Mouse (Mus musculus) erythroblast, embryonic 14.5 days (primary cell): ENCODE measurements around the gene Chchd1. TPM values are rescaled to one million over a fixed set of nuclear protein-coding genes. Genes with fewer than 3 reads are reported as not detected.

Experiments
- H3K27me3 ChIP-seq: 2 replicates; pipeline ENCODE4 v1.6.1; 2012; ENCODE audit warnings: inconsistent platforms; ENCODE audit not compliant: control insufficient read depth
- H3K36me3 ChIP-seq: 2 replicates; pipeline ENCODE4 v1.6.1; 2012; ENCODE audit warnings: mild to moderate bottlenecking, inconsistent platforms; ENCODE audit not compliant: control insufficient read depth
- H3K4me1 ChIP-seq: 2 replicates; pipeline ENCODE4 v1.6.1; 2012; ENCODE audit warnings: inconsistent platforms; ENCODE audit not compliant: control insufficient read depth
- H3K4me3 ChIP-seq: replicated peaks from 2 replicates; pipeline ENCODE3; 2012; ENCODE audit warnings: moderate library complexity, mild to moderate bottlenecking, inconsistent platforms
- H3K9me3 ChIP-seq: 2 replicates; pipeline ENCODE4 v1.6.1; 2012; ENCODE audit warnings: low read length, inconsistent platforms, mixed read lengths; ENCODE audit not compliant: control insufficient read depth
- GATA1 ChIP-seq: IDR thresholded peaks from 2 replicates; pipeline ENCODE4 v1.6.1; 2012; ENCODE audit warnings: low read length, inconsistent platforms, mixed read lengths
- TAL1 ChIP-seq: IDR thresholded peaks from 3 replicates; pipeline ENCODE4 v1.6.1; 2012; ENCODE audit warnings: low read length, inconsistent platforms, mixed read lengths
- polyA plus RNA-seq: library from polyadenylated mRNA; stranded (reverse); fragments of >175 nt; gene quantifications from 2 replicates; pipeline ENCODE4 v1.2.3, GENCODE M21; 2012

The Chchd1 gene
- polyA plus RNA-seq: 0.43 and 0.77 TPM in 2 replicates

DNA sequence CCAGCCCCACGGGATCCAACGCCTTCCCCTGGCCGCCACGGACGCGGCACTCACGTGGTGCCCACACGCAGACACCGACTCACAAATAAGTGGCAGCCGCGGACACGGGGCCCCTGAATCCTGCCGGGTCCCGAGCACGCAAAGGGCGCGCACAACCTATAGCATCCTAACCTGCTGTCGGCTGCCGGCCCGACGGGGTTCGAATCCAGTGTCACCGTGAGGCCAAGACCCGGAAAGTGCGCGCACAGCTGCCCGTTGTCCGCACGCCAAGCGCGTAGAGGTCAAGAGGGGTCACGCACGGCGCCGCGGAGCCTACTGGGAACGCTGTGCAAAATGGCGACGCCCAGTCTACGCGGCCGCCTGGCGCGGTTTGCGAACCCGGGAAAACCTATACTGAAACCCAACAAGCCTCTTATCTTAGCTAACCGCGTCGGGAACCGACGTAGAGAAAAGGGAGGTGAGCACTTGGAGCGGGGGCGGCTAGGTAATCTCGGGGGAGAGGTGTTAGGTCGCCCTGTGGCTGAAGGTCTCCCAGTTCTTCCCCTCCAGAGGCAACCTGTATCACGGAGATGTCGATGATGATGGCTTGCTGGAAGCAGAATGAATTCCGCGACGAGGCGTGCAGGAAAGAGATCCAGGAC, at the start of gene Chchd1:
Chchd1 (plus strand) TSS at position 266 of the 641 bp plus-strand sequence.
- Histone ChIP-seq H3K4me3 (peak within 1 kb of the TSS; percentile 70), H3K4me1 (peaks cover 70% of the 10 kb centered on the region), H3K9me3 (no peaks in the 10 kb centered on the region), H3K36me3 (peaks cover 42% of the 10 kb centered on the region), H3K27me3 (no peaks in the 10 kb centered on the region)
- TF ChIP-seq GATA1: no peak
- no peak for TF ChIP-seq TAL1

DNA sequence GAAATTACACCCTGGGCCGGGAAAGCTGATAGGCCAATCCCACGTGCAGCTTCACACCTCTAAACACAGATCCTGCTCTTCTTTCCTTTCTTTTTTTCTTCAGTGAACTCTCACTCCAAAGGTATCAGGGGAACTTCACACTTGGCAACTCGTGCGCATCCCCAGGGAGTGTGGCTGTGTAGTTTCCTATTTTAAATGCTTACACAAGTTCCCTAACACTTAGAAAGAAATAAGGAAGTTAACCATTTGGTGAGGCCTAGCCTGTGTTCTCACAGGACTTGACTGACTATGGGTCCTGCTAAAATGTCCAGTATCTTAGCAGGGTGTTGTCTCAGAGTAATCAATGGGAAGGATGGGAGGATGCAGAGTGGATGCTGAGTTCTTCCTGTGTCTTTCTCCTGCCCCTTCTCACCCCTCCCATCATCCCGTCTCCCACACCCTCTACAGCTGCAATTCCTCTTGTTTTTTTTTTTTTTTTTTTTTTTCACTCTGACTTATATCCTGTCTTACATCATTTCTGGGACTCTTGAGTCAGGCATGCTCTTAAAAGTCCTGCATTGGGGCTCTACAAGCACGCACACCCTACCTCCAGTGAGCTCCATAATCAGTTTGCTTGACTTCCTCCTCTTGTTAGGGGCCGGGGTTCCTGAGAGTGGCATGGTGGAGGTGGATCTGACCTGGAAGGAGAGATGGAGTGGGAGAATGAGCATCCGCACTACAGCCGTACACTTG, 48.0 kb upstream of the Chchd1 start:
- Histone ChIP-seq H3K9me3 (no peaks in the 10 kb centered on the region), H3K36me3 (no peaks in the 10 kb centered on the region), H3K27me3 (no peaks in the 10 kb centered on the region), H3K4me3 (no peak overlapping the region), H3K4me1 (peaks cover 3% of the 10 kb centered on the region)
- TF ChIP-seq GATA1 (no peak), TAL1 (no peak)

DNA sequence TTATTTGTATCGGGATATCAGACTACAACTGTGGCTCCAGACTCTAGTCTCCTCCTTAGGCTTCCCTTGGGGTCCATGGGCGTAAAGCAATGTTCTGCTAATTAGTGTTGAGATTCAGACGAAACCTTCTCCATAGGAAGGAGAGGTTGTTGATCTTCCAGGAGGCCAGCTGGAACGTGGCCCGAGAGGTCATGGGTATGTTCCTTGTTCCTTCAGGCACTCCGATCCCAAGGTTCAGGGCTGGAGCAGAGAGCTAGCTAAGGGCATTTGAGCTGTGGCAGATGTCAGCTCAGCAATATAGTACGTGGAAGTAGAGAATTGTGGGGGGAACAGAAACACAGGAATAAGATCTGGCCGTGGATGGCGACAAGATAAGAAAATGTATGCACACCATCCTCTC, 47.1 kb upstream of the Chchd1 start:
- Histone ChIP-seq H3K4me3 (no peak overlapping the region), H3K9me3 (no peaks in the 10 kb centered on the region), H3K4me1 (peaks cover 9% of the 10 kb centered on the region), H3K27me3 (peaks cover 1% of the 10 kb centered on the region), H3K36me3 (no peaks in the 10 kb centered on the region)
- TF ChIP-seq GATA1 (no peak), TAL1 (no peak)

GRCm38 (mm10) chr14:20656361-20656760, 46.4 kb upstream of the Chchd1 start, which contains the start of gene Myoz1:
Gene Myoz1 (minus strand): TSS chr14:20656540.
- peaks cover 7% of the 10 kb centered on the region for H3K27me3 ChIP-seq
- H3K4me1 ChIP-seq: peaks cover 15% of the 10 kb centered on the region
- no peak within 1 kb of the TSS for H3K4me3 ChIP-seq
- TF ChIP-seq GATA1 (no peak), TAL1 (no peak)
- no peaks in the 10 kb centered on the region for H3K9me3 ChIP-seq
- H3K36me3 ChIP-seq: no peaks in the 10 kb centered on the region

DNA sequence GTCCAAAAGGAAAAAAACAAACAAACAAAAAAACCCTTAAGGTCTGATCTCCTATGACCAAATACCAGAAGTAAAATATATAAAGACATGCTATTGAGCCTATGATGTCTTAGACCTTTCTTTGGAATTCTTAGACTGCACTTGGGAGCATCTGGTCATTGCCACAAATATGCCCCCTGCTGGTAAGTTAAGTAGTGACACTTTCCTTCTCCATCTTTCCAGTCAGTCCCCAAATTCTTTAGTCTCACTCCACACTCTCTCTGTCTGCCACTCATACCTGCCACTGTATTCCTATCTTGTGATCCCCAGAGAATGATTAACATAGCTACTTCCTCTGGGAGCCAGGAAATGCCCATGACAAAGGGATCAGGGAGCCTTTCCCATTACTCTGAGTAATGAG, 44.5 kb upstream of the Chchd1 start:
- Histone ChIP-seq H3K36me3 (no peaks in the 10 kb centered on the region), H3K4me1 (peaks cover 23% of the 10 kb centered on the region), H3K4me3 (no peak overlapping the region), H3K9me3 (no peaks in the 10 kb centered on the region), H3K27me3 (peaks cover 27% of the 10 kb centered on the region)
- TF ChIP-seq TAL1 (no peak), GATA1 (no peak)

GRCm38 (mm10) chr14:20658902-20659301, 43.9 kb upstream of the Chchd1 start:
- TF ChIP-seq TAL1: no peak
- TF ChIP-seq GATA1: no peak
- peaks cover 33% of the 10 kb centered on the region for H3K27me3 ChIP-seq
- no peaks in the 10 kb centered on the region for H3K36me3 ChIP-seq
- no peak overlapping the region for H3K4me3 ChIP-seq
- no peaks in the 10 kb centered on the region for H3K9me3 ChIP-seq
- H3K4me1 ChIP-seq: peaks cover 23% of the 10 kb centered on the region

DNA sequence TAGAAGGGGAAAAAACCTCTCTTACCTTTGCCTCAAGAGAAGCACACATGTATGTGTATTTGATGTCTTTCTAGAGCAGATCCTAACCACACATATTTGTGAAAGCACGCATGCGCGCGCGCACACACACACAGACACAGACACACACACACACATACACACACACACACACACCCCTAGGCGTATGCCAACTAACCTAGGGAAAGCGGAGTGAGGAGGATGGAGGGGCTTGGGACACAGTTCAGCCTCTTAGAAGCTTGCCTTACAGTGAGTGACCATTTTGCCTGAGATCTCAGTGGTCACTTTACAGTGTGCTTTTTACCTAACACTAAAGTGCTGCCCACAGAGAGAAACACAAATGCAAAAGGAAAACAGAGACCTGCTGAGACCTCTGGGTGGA, 43.1 kb upstream of the Chchd1 start:
- no peaks in the 10 kb centered on the region for H3K9me3 ChIP-seq
- no peak overlapping the region for H3K4me3 ChIP-seq
- H3K4me1 ChIP-seq: peaks cover 23% of the 10 kb centered on the region
- no peaks in the 10 kb centered on the region for H3K36me3 ChIP-seq
- peaks cover 41% of the 10 kb centered on the region for H3K27me3 ChIP-seq
- no peak for TF ChIP-seq GATA1
- TF ChIP-seq TAL1: no peak

GRCm38 (mm10) chr14:20660827-20661660, 41.8 kb upstream of the Chchd1 start:
- Histone ChIP-seq H3K4me3 (peak overlapping the region; percentile 66), H3K4me1 (peaks cover 23% of the 10 kb centered on the region), H3K9me3 (no peaks in the 10 kb centered on the region), H3K27me3 (peaks cover 51% of the 10 kb centered on the region), H3K36me3 (no peaks in the 10 kb centered on the region)
- TF ChIP-seq GATA1: no peak
- TF ChIP-seq TAL1: no peak
